Mouse (Mus musculus): Measurements from ENCODE around the gene Acnat2. TPM values are rescaled to one million over a fixed set of nuclear protein-coding genes. Genes with fewer than 3 reads are reported as not detected.
"Not testable (repeated sequence)": the region's sequence is repeated elsewhere in the genome, so short reads cannot be mapped to it uniquely, and the experiment has no call there.

The Acnat2 gene
- polyA plus RNA-seq, 1 experiment from 2014 or later: not detected

DNA sequence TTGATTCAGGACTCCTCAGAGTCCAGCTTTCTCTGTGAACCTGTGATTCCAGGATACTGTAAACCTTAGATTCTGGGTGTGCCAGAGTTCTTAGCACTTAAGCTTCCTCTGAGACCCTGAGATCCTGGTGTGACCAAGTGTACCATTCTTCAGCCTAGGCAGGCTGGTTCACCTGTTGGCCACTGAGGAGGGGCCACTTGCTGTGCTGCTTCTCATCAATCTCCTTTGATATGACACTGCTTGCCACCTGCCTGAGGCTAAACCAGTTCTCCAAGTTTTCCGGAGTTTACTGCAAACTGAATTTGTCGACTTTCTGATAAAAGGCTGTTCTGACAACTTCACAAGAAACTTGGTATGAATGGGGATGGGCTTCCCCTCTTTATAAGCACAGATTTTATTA is 50.9 kb downstream of the Acnat2 start:
- no peaks in the 10 kb centered on the region for H3K9me3 ChIP-seq (ENCODE audit: control insufficient read depth, low read length)
- no peak overlapping the region for H3K9ac ChIP-seq (ENCODE audit: low read length)
- 91% methylated on average over 2 of the region's 2 CpGs for WGBS
- no peak overlapping the region for H3K4me2 ChIP-seq
- no peaks in the 10 kb centered on the region for H3K27me3 ChIP-seq (ENCODE audit: control insufficient read depth, insufficient read depth, low read length)
- no peak for ATAC-seq (ENCODE audit: low FRiP score)
- H3K4me3 ChIP-seq (ENCODE audit: low read depth, low read length): no peak overlapping the region
- H3K4me1 ChIP-seq (ENCODE audit: control insufficient read depth, insufficient read depth, low read length): no peaks in the 10 kb centered on the region
- H3K36me3 ChIP-seq (ENCODE audit: control insufficient read depth, insufficient read depth, low read length): no peaks in the 10 kb centered on the region
- no peak overlapping the region for H3K27ac ChIP-seq (ENCODE audit: low read depth, low read length)
- no peak for DNase-seq (ENCODE audit: low spot score, missing footprints)

- no peaks in the 10 kb centered on the region for H3K36me3 ChIP-seq (ENCODE audit: control insufficient read depth, insufficient read depth, low read length)
- no peaks in the 10 kb centered on the region for H3K9me3 ChIP-seq (ENCODE audit: control insufficient read depth, low read length)
- ATAC-seq (ENCODE audit: low FRiP score) (no peak), DNase-seq (ENCODE audit: low spot score, missing footprints) (no peak)
- no peak overlapping the region for H3K27ac ChIP-seq (ENCODE audit: low read depth, low read length)
- no peak overlapping the region for H3K4me3 ChIP-seq (ENCODE audit: low read depth, low read length)
- 89% methylated on average over 4 of the region's 4 CpGs for WGBS
- H3K9ac ChIP-seq (ENCODE audit: low read length): no peak overlapping the region
- H3K27me3 ChIP-seq (ENCODE audit: control insufficient read depth, insufficient read depth, low read length): no peaks in the 10 kb centered on the region
- H3K4me1 ChIP-seq (ENCODE audit: control insufficient read depth, insufficient read depth, low read length): no peaks in the 10 kb centered on the region
- no peak overlapping the region for H3K4me2 ChIP-seq
Observed at GRCm38 (mm10) chr4:49350470-49350869, 57.5 kb downstream of the Acnat2 start.

DNA sequence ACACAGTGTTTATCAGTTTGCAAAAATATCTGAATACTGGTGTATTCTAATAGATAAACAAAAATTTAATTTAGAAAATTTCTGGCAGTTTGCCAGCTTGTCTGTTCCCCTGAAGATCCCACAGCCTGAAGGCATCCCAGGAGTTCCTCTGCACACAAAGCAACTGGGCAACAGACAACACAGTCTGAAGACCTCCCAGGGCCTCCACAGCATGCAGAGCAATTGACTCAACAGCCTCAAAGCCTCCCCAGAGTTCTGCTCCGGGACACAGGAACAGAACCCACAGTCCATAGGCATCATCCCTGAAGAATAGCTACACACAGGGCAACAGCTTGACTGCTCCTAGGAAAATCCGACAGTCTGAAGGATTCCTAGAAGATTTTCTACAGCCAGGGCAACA is 59.3 kb downstream of the Acnat2 start:
- 38% methylated on average over 2 of the region's 2 CpGs for WGBS
- Histone ChIP-seq H3K4me1 (ENCODE audit: control insufficient read depth, insufficient read depth, low read length) (no peaks in the 10 kb centered on the region), H3K9me3 (ENCODE audit: control insufficient read depth, low read length) (no peaks in the 10 kb centered on the region), H3K9ac (ENCODE audit: low read length) (no peak overlapping the region), H3K36me3 (ENCODE audit: control insufficient read depth, insufficient read depth, low read length) (no peaks in the 10 kb centered on the region), H3K27ac (ENCODE audit: low read depth, low read length) (no peak overlapping the region), H3K27me3 (ENCODE audit: control insufficient read depth, insufficient read depth, low read length) (no peaks in the 10 kb centered on the region), H3K4me2 (no peak overlapping the region), H3K4me3 (ENCODE audit: low read depth, low read length) (no peak overlapping the region)
- ATAC-seq (ENCODE audit: low FRiP score) (no peak), DNase-seq (ENCODE audit: low spot score, missing footprints) (no peak)

DNA sequence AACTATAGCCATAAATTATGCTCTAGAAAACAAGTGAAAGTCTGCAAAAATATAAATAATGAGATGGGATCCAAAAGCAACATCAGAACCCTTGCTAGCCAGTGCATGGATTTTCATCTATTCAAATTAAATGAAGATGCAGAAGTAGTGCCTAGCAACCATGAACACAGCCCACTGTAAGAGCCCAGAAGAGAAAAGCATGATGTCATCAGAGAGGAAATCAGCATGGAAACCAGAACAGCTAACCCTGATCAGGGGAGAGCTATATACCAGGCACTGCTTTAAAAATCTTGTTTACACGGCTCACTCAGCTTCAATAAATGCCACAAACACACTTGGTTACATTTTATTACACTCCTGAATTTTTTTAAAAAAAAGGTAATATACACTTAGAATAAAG is 60.0 kb downstream of the Acnat2 start:
- not testable (repeated sequence) for H3K27ac ChIP-seq (ENCODE audit: low read depth, low read length); H3K4me1 ChIP-seq (ENCODE audit: control insufficient read depth, insufficient read depth, low read length); H3K9me3 ChIP-seq (ENCODE audit: control insufficient read depth, low read length); H3K4me3 ChIP-seq (ENCODE audit: low read depth, low read length); H3K4me2 ChIP-seq; H3K27me3 ChIP-seq (ENCODE audit: control insufficient read depth, insufficient read depth, low read length); H3K9ac ChIP-seq (ENCODE audit: low read length); H3K36me3 ChIP-seq (ENCODE audit: control insufficient read depth, insufficient read depth, low read length); DNase-seq (ENCODE audit: low spot score, missing footprints); ATAC-seq (ENCODE audit: low FRiP score)
- 76% methylated on average over 1 of the region's 1 CpGs for WGBS

DNA sequence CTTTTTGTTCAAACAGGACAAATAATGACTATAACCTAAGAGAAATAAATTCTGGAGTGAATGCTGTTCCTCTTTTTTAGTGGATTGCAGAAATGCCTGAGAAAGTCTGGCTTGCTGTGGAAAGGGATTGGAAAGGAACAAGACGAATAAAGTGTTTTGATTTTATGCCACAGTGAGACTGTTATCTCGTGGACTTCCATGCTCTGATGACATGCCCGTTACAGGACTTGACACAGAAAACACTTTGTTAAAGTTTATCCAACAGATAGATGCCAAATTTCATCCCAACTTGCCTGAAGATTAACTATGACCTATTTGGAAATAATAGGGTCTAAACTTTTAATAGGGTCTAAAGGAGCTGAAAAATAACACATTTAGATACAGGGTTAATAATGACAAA is 67.9 kb downstream of the Acnat2 start:
- WGBS: 82% methylated on average over 3 of the region's 3 CpGs
- H3K27ac ChIP-seq (ENCODE audit: low read depth, low read length); H3K36me3 ChIP-seq (ENCODE audit: control insufficient read depth, insufficient read depth, low read length); H3K4me1 ChIP-seq (ENCODE audit: control insufficient read depth, insufficient read depth, low read length); DNase-seq (ENCODE audit: low spot score, missing footprints); H3K4me3 ChIP-seq (ENCODE audit: low read depth, low read length); H3K9me3 ChIP-seq (ENCODE audit: control insufficient read depth, low read length); ATAC-seq (ENCODE audit: low FRiP score); H3K9ac ChIP-seq (ENCODE audit: low read length); H3K27me3 ChIP-seq (ENCODE audit: control insufficient read depth, insufficient read depth, low read length); H3K4me2 ChIP-seq: not testable (repeated sequence)

GRCm38 (mm10) chr4:49337949-49338348 is 70.0 kb downstream of the Acnat2 start:
- not testable (repeated sequence) for ATAC-seq (ENCODE audit: low FRiP score); H3K36me3 ChIP-seq (ENCODE audit: control insufficient read depth, insufficient read depth, low read length); DNase-seq (ENCODE audit: low spot score, missing footprints); H3K27ac ChIP-seq (ENCODE audit: low read depth, low read length); H3K4me3 ChIP-seq (ENCODE audit: low read depth, low read length); H3K9ac ChIP-seq (ENCODE audit: low read length); H3K27me3 ChIP-seq (ENCODE audit: control insufficient read depth, insufficient read depth, low read length); H3K4me2 ChIP-seq; H3K9me3 ChIP-seq (ENCODE audit: control insufficient read depth, low read length); H3K4me1 ChIP-seq (ENCODE audit: control insufficient read depth, insufficient read depth, low read length)
- 89% methylated on average over 3 of the region's 4 CpGs for WGBS

Other genes with a start within 250 kb of the Acnat2 start
- not detected in 2 replicates for gene Acnat1, start 65.8 kb upstream of the Acnat2 start, polyA plus RNA-seq (2014; fragmentation: Nextera tagmentation; extraction: Ambion mirVana)
- 0.08 and 0.42 TPM in 2 replicates for gene Baat, start 98.4 kb upstream of the Acnat2 start, polyA plus RNA-seq (2014; fragmentation: Nextera tagmentation; extraction: Ambion mirVana)
- gene Mrpl50, start 112.9 kb upstream of the Acnat2 start, polyA plus RNA-seq (2014; fragmentation: Nextera tagmentation; extraction: Ambion mirVana): 97.8 and 108 TPM in 2 replicates
- 14.3 and 16.0 TPM in 2 replicates for gene Zfp189, start 113.0 kb upstream of the Acnat2 start, polyA plus RNA-seq (2014; fragmentation: Nextera tagmentation; extraction: Ambion mirVana)
- not detected in 2 replicates for gene Aldob, start 141.4 kb upstream of the Acnat2 start, polyA plus RNA-seq (2014; fragmentation: Nextera tagmentation; extraction: Ambion mirVana)
- gene Tmem246, start 189.7 kb upstream of the Acnat2 start, polyA plus RNA-seq (2014; fragmentation: Nextera tagmentation; extraction: Ambion mirVana): 20.5 and 21.4 TPM in 2 replicates
- 78.7 and 83.1 TPM in 2 replicates for gene Rnf20, start 223.9 kb upstream of the Acnat2 start, polyA plus RNA-seq (2014; fragmentation: Nextera tagmentation; extraction: Ambion mirVana)